Mouse (Mus musculus) urinary bladder, postnatal 25 days (tissue): ENCODE data around the gene Ifna15.

Source experiments
- DNase-seq: peaks from one replicate; pipeline ENCODE4 v3.0.0; 2022; ENCODE audit warnings: low spot score

Gene Ifna15

DNA sequence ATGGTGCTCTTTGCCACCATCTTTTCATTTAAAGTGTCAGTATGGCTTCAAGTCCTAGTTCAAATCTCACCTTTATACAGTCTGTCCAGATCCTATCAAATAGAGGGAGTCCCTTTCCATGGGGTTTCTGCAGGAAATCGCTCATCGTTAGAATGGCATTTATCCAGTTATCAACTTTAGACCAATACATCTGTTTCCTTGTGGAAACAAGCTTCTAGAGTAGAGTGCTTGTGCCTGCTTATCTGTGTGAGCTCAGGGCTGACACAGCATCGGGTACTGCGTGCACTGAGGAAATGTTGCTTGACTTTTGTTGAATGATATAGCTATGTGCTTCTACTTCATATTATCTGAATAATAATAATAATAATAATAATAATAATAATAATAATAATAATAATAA lies 44.3 kb downstream of the Ifna15 start:
- no peak for DNase-seq
